Mouse (Mus musculus) brain, embryonic 18.5 days (tissue): Measurements from ENCODE around the gene Acly.

ENCODE experiments used
- DNase-seq: peaks from one replicate; pipeline ENCODE4 v3.0.0-alpha.2; 2012; ENCODE audit warnings: low read depth, low spot score

Gene Acly

DNA sequence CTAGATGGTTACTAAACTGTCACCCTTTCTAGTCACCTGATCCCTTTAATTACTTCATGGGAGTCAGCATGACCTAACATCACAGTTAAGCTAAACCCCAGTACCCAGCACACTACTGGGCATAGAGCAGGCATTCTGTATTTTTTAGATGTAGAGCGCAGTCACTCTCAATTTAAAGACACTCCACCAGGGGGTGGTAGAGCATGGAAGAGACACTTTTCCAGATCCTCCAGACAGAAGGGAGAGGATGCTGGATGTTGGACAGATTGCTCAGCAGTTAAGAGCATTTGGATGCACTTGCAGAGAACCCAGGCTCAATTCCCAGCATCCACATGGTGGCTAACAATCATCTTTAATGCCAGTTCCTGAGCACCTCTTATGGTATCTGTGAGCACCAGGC, 15.4 kb downstream of the Acly start:
- no peak for DNase-seq

DNA sequence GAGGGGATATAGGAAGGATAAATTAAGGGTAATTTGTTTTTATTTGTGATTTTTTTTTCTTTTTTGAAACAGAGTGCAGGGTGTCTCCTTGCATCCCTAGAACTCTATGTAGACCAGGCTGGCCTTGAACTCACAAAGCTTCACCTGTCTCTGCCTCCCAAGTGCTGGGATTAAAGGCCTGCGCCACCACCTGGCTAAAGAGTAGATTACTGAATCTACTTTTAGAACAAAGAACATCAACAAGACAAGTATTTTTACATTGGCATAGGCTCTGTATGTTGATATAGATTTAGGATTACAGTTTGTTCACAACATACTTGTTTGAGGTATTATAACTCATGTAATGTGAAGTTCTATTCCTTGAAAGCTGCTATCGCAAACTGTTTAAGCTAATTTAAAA, 17.2 kb downstream of the Acly start:
- no peak for DNase-seq

GRCm38 (mm10) chr11:100505997-100506396, 21.8 kb downstream of the Acly start:
- DNase-seq = no peak

GRCm38 (mm10) chr11:100504990-100505660, 22.7 kb downstream of the Acly start:
- no peak for DNase-seq

- DNase-seq = no peak
Observed at GRCm38 (mm10) chr11:100501321-100501720, 26.5 kb downstream of the Acly start.

GRCm38 (mm10) chr11:100500651-100501050, 27.1 kb downstream of the Acly start:
- DNase-seq = no peak

- DNase-seq = no peak
Observed at GRCm38 (mm10) chr11:100500241-100500640, 27.6 kb downstream of the Acly start.

GRCm38 (mm10) chr11:100493771-100494170, 34.0 kb downstream of the Acly start:
- no peak for DNase-seq

GRCm38 (mm10) chr11:100490951-100491350, 36.8 kb downstream of the Acly start:
- DNase-seq = no peak

DNA sequence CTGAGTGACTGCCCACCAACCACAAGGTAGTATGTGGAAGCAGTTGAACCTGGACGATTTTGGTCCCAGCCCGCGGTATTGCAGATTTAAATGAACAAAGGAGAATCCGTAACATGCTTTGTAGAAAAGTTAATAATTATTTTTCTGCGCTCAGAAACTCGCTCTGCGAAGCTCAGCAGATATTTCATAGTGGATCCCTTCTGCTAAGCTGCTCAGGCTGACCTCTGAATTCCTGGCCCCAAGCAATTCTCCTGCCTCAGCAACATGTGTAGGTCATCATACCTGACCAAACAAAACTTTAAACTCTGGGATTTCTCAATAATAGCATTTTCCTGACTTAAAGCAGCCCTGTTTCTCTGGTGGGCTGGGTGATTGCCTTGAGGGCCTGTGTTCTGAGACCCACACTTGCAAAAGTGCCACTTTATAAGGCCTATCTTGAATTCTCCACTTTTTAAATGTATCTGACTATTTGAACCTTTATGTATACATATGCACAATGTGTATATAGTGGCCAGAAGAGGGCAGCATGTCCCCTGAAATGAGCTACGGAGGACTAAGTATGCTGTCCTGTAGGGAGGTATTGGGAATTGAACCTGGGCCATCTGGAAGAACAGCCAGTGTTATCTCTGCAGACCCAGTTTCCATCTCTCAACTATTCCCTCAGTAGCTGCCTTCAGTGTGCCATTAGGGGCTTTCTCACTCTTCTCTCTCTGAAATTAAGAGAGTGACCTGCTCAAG, 41.8 kb downstream of the Acly start:
- DNase-seq = no peak

GRCm38 (mm10) chr11:100484461-100484860, 43.3 kb downstream of the Acly start:
- DNase-seq = no peak

- DNase-seq = no peak
Observed at GRCm38 (mm10) chr11:100479152-100479551, 48.6 kb downstream of the Acly start.

- DNase-seq = no peak
Observed at GRCm38 (mm10) chr11:100476281-100476680, 51.5 kb downstream of the Acly start.

DNA sequence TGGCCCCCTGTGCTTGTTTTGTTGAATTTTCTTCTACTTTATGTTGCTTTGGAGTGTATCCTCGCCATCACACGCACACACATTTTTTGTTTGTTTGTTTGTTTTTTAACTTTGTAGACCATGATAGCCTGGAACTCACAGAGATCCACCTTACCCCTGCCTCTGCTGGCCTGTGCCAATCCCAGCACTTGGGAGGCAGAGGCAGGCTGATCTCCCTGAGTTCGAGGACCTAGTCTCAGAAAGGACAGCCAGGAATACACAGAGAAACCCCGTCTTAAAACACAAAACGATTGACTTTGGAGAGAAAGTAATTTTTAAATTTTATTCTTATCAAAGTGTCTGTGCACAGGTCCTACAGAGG, 54.9 kb downstream of the Acly start:
- no peak for DNase-seq

DNA sequence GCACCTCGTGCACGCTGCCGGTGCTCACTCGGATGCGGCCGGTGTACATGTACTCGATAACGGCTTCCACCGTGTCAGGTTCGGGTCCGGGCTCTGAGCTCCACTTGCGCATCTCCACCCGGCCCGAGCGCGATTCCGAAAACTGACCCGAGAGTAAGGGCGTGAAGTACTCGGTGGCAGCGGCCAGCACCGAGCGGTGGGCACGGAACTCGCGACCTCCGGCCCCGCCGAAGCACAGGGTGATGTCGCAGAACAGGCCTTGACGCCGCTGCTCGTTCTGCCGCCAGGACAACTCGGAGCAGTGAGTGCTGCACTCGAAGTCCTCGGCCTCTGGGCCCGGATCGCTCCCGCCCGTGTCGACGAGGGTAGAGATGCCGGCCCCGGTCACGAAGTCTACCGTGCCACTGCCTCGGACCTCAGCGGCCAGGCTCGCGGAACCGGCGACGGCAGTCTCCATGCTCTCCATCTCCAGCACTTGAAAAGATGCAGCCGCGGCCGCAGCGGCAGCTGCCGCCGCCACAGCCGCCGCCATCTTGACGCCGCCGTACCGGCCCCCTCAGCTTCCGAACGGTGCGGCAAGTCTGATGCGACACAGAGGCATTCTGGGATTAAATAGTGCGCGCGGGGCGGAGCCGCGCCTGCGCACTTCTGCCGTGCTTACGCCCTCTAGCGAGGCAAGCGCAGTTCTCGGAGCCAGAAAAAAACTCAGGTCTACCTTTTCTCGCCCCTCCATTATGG, 55.4 kb downstream of the Acly start, which contains the start of gene Klhl11:
Gene Klhl11 (minus strand): TSS at position 545 of the 738 bp plus-strand sequence.
- DNase-seq = peak; percentile 72

- DNase-seq = no peak
Observed at GRCm38 (mm10) chr11:100471352-100472196, 56.2 kb downstream of the Acly start.

GRCm38 (mm10) chr11:100465833-100466232, 62.0 kb downstream of the Acly start:
- no peak for DNase-seq

GRCm38 (mm10) chr11:100465229-100465792, 62.5 kb downstream of the Acly start:
- no peak for DNase-seq

DNA sequence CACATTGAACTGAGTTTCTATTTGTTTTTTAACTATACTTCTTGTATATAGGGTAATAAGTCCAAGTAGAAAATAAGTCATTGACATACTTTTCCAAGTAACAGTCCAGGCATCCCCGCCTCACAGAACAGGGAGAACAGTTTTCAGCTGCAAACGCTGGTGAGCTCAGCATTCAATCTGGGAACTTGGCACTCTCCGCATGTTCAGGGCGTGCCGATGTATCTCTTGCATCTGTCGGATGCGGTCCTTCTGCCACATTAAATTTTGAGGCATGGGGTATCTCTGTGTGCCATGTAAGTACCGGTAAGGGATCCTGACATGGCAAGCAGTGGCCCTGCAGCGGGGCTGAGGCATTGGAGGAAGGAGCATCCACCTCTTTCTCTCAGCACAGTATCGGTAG, 65.1 kb downstream of the Acly start:
- DNase-seq = no peak

DNA sequence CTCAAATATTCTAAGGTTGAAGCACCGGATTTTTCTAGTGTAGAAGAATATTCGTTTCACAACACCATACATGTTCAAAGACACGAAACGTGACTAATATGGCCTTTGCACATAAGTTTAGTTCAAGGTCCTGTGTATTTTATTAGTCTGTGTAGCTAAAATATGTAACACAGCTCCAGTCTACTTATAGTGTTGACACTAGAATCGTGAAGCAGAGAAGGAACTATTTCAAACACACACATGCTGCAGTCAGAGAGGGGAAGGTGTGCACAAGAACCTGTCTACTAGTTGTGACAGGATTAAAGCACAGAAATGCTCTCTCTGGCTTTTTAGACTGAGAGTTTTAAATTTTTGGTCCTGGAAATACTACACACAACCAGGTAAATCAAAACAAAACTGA, 70.1 kb downstream of the Acly start:
- no peak for DNase-seq

DNA sequence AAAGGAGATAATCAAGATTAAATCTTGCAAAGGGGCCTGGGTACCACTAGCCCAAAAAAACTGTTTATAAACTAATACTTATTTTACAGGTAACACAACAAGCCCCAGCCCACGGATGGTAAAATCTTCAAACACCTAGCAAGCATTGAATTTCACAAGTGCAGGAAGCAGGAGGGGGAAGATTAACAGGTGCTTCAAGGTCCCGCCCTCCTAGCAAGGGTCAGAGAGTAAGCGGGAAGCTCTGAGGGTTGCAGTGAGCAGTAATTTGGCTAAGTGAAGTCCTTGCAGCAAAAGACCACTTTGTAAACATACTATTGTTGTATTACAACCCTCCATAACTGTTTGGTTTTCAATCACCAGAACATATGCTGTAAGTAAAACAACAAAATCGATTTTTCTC, 70.6 kb downstream of the Acly start:
- DNase-seq = no peak
